Mouse (Mus musculus) heart, adult 8-10 months (tissue): ENCODE measurements at regions not wholly inside any gene's neighbourhood (a gene's known extent, or its start where the extent isn't known, plus 50 kb on each side); places are given as distances from the start of the nearest gene placed in this dataset. TPM values are rescaled to one million over a fixed set of nuclear protein-coding genes. Genes with fewer than 3 reads are reported as not detected.

ENCODE experiments used
- DNase-seq: peaks from one replicate; pipeline ENCODE4 v3.0.0; 2022; ENCODE audit warnings: low spot score
- microRNA-seq: library from miRNA; unstranded; fragments of <30 nt; microRNA quantifications from one replicate; pipeline ENCODE4 v1.2.0, GENCODE M21; 2022

DNA sequence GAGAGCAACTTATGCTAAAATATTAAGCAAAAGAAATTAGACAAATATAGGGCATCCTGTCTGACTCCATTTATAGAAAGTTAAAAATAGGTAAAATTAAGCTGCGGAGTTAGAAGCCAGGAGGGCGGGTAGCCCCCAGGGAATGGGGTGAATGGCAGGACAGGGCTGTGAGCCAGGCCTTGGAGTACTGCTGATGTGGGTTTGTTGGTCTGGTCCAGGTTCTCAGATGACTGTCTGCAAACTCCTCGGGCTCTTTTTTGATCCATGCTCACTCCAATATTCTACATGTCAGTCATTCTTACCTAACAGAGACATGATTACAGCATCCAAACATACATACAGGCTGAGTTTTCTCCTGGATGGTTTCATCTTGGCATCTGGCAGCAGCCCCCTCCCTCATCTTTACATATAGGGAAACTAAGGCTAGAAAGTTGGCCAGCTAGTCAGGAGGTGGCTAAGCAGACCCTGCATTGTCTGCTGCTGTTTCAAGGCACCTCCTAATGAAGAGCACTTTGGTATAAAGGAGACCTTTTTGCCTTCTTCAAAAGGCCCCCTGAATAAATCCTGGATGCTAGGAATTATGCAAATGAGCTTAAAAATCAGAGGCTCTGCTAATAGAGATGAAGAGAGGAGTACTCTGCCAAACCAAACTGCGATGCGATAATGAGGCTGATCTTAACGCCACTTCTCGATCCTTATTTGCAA, 354.4 kb downstream of the Xylt1 start:
- DNase-seq, result no peak

DNA sequence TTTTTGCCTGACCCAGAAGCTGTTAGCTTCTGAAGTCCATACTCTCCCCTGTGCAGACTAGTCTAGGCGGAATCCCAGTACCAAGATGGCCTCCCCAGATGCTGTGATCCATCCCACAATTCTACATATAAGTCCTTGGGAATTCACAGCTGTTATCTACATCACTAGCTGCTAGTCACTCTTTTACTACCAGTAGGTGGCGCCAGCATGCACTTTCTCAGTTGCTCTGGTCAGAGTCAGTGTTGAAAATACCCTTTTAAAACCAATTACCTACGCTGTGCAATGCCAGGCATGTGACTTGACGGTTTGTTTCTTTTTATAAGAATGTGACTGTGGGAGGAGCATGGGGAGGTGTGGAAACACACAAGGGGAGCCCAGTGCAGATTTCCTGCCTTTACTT, 348.3 kb downstream of the Xylt1 start:
- DNase-seq, result no peak

Small RNAs in the stretch of these regions (microRNA-seq; reads per million reads assigned to microRNA genes)
- gene Gm24063, result not detected
